Mouse (Mus musculus) heart, embryonic 10.5 days (tissue): ENCODE measurements around the gene Cfap20. TPM values are rescaled to one million over a fixed set of nuclear protein-coding genes. Genes with fewer than 3 reads are reported as not detected.

Source experiments
- DNase-seq: peaks from one replicate; pipeline ENCODE4 v3.0.0-alpha.2; 2017; ENCODE audit warnings: low spot score
- H3K27ac ChIP-seq: fragments of 300-500 bp; sonication (generic); 2 replicates; pipeline ENCODE4 v1.5.1; 2016; ENCODE audit warnings: mild to moderate bottlenecking
- H3K27me3 ChIP-seq: fragments of 300-500 bp; sonication (generic); 2 replicates; pipeline ENCODE4 v1.6.1; 2016; ENCODE audit warnings: mild to moderate bottlenecking; ENCODE audit not compliant: poor library complexity, insufficient read depth, severe bottlenecking
- H3K36me3 ChIP-seq: fragments of 300-500 bp; sonication (generic); 2 replicates; pipeline ENCODE4 v1.6.1; 2016; ENCODE audit warnings: mild to moderate bottlenecking, moderate library complexity
- H3K4me1 ChIP-seq: fragments of 300-500 bp; sonication (generic); 2 replicates; pipeline ENCODE4 v1.6.1; 2016; ENCODE audit warnings: mild to moderate bottlenecking
- H3K4me3 ChIP-seq: fragments of 300-500 bp; sonication (generic); 2 replicates; pipeline ENCODE4 v1.5.1; 2016; ENCODE audit warnings: mild to moderate bottlenecking, moderate library complexity
- H3K9me3 ChIP-seq: fragments of 300-500 bp; sonication (generic); 2 replicates; pipeline ENCODE4 v1.6.1; 2016; ENCODE audit warnings: mild to moderate bottlenecking, moderate library complexity
- WGBS: fragments of 180-500 bp; shearing (Covaris S2); methylation state at CpG from one replicate; pipeline ENCODE4 v1.1.7; 2016; 5-methylcytosine and 5-hydroxymethylcytosine counted together
- polyA plus RNA-seq: library from polyadenylated mRNA; unstranded; fragments of >200 nt; fragmentation: Nextera tagmentation; extraction: Ambion mirVana; gene quantifications from 2 replicates; pipeline ENCODE4 v1.2.1, GENCODE M21; 2016

The Cfap20 gene
- polyA plus RNA-seq, 1 experiment from 2014 or later = 126 TPM

DNA sequence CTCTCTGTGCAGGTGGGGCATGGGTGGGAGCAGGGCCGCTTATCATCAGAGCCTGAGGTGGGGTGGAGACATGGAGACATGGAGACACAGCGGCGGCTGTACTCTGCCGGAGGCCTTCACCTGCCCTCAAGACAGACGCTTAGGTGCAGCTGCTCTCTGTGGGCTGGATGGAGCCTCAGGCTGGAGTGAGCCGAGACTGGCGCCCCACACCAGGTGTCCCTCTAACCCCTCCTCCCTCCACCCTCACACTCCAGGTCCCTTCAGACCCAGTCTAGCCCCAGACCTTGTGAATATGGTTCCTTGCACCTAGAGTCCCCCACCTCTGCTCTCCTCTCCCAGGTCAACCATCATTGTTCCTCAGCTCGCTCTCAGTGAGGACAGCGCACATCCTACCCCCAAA lies 35.5 kb downstream of the Cfap20 start:
- 76% methylated on average over 9 of the region's 9 CpGs for WGBS
- peak overlapping the region; percentile 11; the same call in 1 of the 2 replicates for H3K27ac ChIP-seq
- H3K27me3 ChIP-seq = no peaks in the 10 kb centered on the region; the same call in 1 of the 2 replicates
- no peak overlapping the region for H3K4me3 ChIP-seq
- no peak for DNase-seq
- H3K4me1 ChIP-seq = peaks cover 42% of the 10 kb centered on the region
- no peaks in the 10 kb centered on the region for H3K9me3 ChIP-seq
- H3K36me3 ChIP-seq = no peaks in the 10 kb centered on the region

GRCm38 (mm10) chr8:95397201-95397600 lies 37.5 kb downstream of the Cfap20 start:
- WGBS = 62% methylated on average over 5 of the region's 5 CpGs

GRCm38 (mm10) chr8:95396752-95397151 lies 37.9 kb downstream of the Cfap20 start:
- H3K4me3 ChIP-seq = no peak overlapping the region
- no peaks in the 10 kb centered on the region for H3K9me3 ChIP-seq
- H3K27me3 ChIP-seq = no peaks in the 10 kb centered on the region; the same call in 1 of the 2 replicates
- peaks cover 53% of the 10 kb centered on the region for H3K4me1 ChIP-seq
- H3K27ac ChIP-seq = peak overlapping the region; percentile 76
- 34% methylated on average over 11 of the region's 11 CpGs for WGBS
- H3K36me3 ChIP-seq = no peaks in the 10 kb centered on the region
- DNase-seq = no peak

More at GRCm38 (mm10) chr8:95397201-95397600, 37.5 kb downstream of the Cfap20 start:
- DNase-seq = no peak
- Histone ChIP-seq H3K27ac (peak overlapping the region; percentile 76), H3K9me3 (no peaks in the 10 kb centered on the region), H3K4me1 (peaks cover 51% of the 10 kb centered on the region), H3K4me3 (no peak overlapping the region), H3K27me3 (no peaks in the 10 kb centered on the region; the same call in 1 of the 2 replicates), H3K36me3 (no peaks in the 10 kb centered on the region)

DNA sequence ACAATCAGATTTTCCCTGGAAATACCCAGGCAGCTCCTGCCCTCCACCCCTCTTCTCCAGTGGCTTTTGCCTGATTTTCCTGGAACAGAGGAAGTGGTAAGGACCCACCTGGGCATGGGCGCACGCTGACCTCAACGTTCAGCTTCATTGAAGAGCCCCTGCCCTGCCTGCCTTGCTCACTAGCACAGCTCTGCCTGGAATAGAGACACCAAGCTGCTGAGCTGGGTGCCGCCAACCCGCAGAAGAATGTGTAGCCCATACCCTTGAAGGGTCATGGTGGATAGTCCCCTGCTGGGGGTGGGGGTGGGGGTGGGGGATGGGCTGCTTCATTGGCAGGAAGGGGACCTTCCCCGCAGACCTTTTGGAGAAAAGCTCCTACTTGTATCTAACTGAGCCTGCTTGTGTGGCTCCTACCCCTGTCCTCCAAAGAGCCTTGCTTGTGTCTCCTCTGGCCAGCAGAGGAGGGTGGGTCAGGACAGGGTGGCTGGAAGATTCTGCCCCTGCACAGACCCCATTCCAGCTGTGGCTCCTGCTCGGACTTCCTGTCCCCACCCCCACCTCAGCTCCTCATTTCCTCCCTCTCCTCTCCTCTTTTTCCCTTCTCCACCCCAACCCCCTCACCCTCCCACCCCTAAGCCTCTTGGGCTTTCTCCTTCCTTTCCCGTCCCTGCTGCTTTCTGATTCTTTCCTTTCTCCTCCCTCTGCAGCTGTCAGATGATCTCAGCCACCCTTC lies 39.3 kb downstream of the Cfap20 start:
- Histone ChIP-seq H3K4me3 (peak overlapping the region; percentile 9; the same call in 1 of the 2 replicates), H3K36me3 (no peaks in the 10 kb centered on the region), H3K9me3 (no peaks in the 10 kb centered on the region), H3K4me1 (peaks cover 56% of the 10 kb centered on the region), H3K27ac (peak overlapping the region; percentile 88), H3K27me3 (no peaks in the 10 kb centered on the region; the same call in 1 of the 2 replicates)
- DNase-seq = peak; percentile 72
- 18% methylated on average over 8 of the region's 8 CpGs for WGBS

DNA sequence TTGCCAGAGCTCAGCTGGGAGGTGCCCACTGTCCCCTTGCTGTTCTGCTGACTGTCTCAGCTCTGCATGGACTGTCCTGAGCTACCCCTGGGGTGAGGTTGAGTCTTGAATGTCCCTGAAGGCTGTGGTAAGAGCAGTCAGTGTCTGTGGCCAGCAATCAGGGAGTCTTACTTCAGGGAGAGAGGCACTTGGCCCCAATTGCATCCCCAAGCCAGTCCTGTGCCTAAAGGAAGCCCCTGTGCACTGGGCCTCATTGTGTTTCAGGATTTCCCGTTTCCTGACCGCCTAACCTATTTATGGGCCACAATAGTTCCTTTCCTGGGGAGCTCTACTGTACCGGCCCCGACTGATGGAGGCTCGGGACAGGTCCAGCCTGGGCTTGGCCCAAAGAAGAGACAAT lies 42.1 kb downstream of the Cfap20 start:
- Histone ChIP-seq H3K4me1 (peaks cover 55% of the 10 kb centered on the region), H3K36me3 (no peaks in the 10 kb centered on the region), H3K27ac (peak overlapping the region; percentile 77), H3K27me3 (no peaks in the 10 kb centered on the region), H3K9me3 (no peaks in the 10 kb centered on the region), H3K4me3 (no peak overlapping the region)
- 60% methylated on average over 5 of the region's 5 CpGs for WGBS
- DNase-seq = no peak

GRCm38 (mm10) chr8:95391101-95391500 lies 43.6 kb downstream of the Cfap20 start:
- Histone ChIP-seq H3K36me3 (no peaks in the 10 kb centered on the region), H3K27ac (peak overlapping the region; percentile 71; the same call in 1 of the 2 replicates), H3K4me3 (no peak overlapping the region), H3K4me1 (peaks cover 40% of the 10 kb centered on the region), H3K9me3 (no peaks in the 10 kb centered on the region), H3K27me3 (no peaks in the 10 kb centered on the region)
- DNase-seq = no peak
- 71% methylated on average over 7 of the region's 7 CpGs for WGBS

- Histone ChIP-seq H3K27me3 (no peaks in the 10 kb centered on the region), H3K9me3 (no peaks in the 10 kb centered on the region), H3K4me3 (no peak overlapping the region), H3K27ac (peak overlapping the region; percentile 71), H3K4me1 (peaks cover 32% of the 10 kb centered on the region), H3K36me3 (no peaks in the 10 kb centered on the region)
- DNase-seq = no peak
- 59% methylated on average over 4 of the region's 4 CpGs for WGBS
Measured at GRCm38 (mm10) chr8:95390312-95390711, 44.4 kb downstream of the Cfap20 start.

- H3K36me3 ChIP-seq = no peaks in the 10 kb centered on the region
- no peak overlapping the region for H3K27ac ChIP-seq
- no peaks in the 10 kb centered on the region for H3K27me3 ChIP-seq
- DNase-seq = no peak
- 81% methylated on average over 7 of the region's 7 CpGs for WGBS
- H3K4me3 ChIP-seq = no peak overlapping the region
- H3K4me1 ChIP-seq = peaks cover 18% of the 10 kb centered on the region
- H3K9me3 ChIP-seq = no peaks in the 10 kb centered on the region
Measured at GRCm38 (mm10) chr8:95387936-95388335, 46.7 kb downstream of the Cfap20 start.

DNA sequence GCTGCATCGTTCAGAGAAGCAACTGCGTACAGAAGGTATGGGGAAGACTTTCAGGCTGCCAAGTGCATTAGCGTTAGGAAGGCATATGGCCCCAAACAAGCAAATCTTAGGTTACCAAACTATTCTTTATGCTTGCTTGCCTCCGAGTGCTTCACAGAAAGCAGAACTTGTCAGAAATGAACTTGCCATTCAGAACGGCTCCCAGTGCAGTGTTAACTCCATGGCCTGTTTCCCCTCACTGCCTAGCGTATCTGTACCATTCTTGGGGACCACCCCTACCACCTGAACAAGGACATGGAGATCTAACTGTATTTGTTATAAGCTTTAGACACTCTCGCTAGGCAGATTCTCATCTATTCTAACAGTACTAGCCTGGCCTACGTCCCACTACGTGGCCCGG lies 47.4 kb downstream of the Cfap20 start:
- no peaks in the 10 kb centered on the region for H3K36me3 ChIP-seq
- H3K4me1 ChIP-seq = peaks cover 12% of the 10 kb centered on the region
- no peaks in the 10 kb centered on the region for H3K27me3 ChIP-seq
- no peak overlapping the region for H3K4me3 ChIP-seq
- H3K9me3 ChIP-seq = no peaks in the 10 kb centered on the region
- DNase-seq = no peak
- WGBS = 86% methylated on average over 10 of the region's 10 CpGs
- H3K27ac ChIP-seq = no peak overlapping the region

GRCm38 (mm10) chr8:95386037-95386436 lies 48.6 kb downstream of the Cfap20 start:
- Histone ChIP-seq H3K27ac (no peak overlapping the region), H3K36me3 (no peaks in the 10 kb centered on the region), H3K4me1 (peaks cover 10% of the 10 kb centered on the region), H3K9me3 (no peaks in the 10 kb centered on the region), H3K27me3 (no peaks in the 10 kb centered on the region), H3K4me3 (no peak overlapping the region)
- no peak for DNase-seq
- whole genome bisulfite sequencing = 62% methylated on average over 5 of the region's 5 CpGs

GRCm38 (mm10) chr8:95384501-95384900 lies 50.2 kb downstream of the Cfap20 start:
- Histone ChIP-seq H3K27me3 (no peaks in the 10 kb centered on the region), H3K9me3 (no peaks in the 10 kb centered on the region), H3K4me3 (no peak overlapping the region), H3K4me1 (no peaks in the 10 kb centered on the region), H3K27ac (no peak overlapping the region), H3K36me3 (no peaks in the 10 kb centered on the region)
- DNase-seq = no peak
- 88% methylated on average over 3 of the region's 3 CpGs for WGBS

GRCm38 (mm10) chr8:95381595-95381994 lies 53.1 kb downstream of the Cfap20 start:
- Histone ChIP-seq H3K27ac (no peak overlapping the region), H3K27me3 (no peaks in the 10 kb centered on the region), H3K36me3 (no peaks in the 10 kb centered on the region), H3K9me3 (no peaks in the 10 kb centered on the region), H3K4me3 (no peak overlapping the region), H3K4me1 (peaks cover 19% of the 10 kb centered on the region)
- WGBS = 78% methylated on average over 3 of the region's 3 CpGs
- DNase-seq = no peak

DNA sequence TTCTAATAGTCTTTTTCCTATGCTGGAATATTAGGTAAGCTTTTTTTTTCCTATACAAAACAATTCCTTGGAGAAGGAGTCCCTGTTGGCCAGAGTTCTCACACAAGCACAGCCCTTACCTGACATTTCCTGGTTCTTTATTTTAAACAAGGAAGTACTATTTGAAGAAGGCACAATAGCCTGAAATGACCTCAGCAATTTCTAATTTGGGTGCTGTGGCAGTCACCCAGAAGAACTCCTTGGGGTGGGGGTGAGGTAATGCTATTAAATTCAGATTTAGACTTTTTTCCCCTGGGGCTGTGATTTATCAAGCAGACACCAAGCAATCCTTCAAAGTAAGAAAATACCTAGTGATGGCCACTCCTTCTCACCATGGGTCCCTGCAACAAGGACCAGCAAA lies 53.7 kb downstream of the Cfap20 start:
- peaks cover 26% of the 10 kb centered on the region for H3K4me1 ChIP-seq
- no peaks in the 10 kb centered on the region for H3K36me3 ChIP-seq
- DNase-seq = no peak
- no peaks in the 10 kb centered on the region for H3K27me3 ChIP-seq
- no peak overlapping the region for H3K27ac ChIP-seq
- H3K9me3 ChIP-seq = no peaks in the 10 kb centered on the region
- H3K4me3 ChIP-seq = no peak overlapping the region
